Mouse (Mus musculus) myocyte (in vitro differentiated cells): ENCODE measurements around the gene Ece2. TPM values are rescaled to one million over a fixed set of nuclear protein-coding genes. Genes with fewer than 3 reads are reported as not detected.

Experiments used
- H3K27me3 ChIP-seq: one replicate; pipeline ENCODE4 v1.6.1; 2011; ENCODE audit not compliant: control insufficient read depth, insufficient read depth, insufficient read length
- H3K36me3 ChIP-seq: one replicate; pipeline ENCODE4 v1.6.1; 2011; ENCODE audit not compliant: control insufficient read depth, insufficient read depth
- H3K4me2 ChIP-seq: one replicate; pipeline ENCODE4 v1.6.1; 2011; ENCODE audit warnings: low read depth, control low read depth
- H3K4me3 ChIP-seq: one replicate; pipeline ENCODE4 v1.5.1; 2011; ENCODE audit warnings: mild to moderate bottlenecking, control low read depth, moderate library complexity
- H3K79me2 ChIP-seq: one replicate; pipeline ENCODE4 v1.6.1; 2011; ENCODE audit not compliant: control insufficient read depth, insufficient read depth
- H3ac ChIP-seq: one replicate; pipeline ENCODE4 v1.6.1; 2011; ENCODE audit not compliant: control insufficient read depth, insufficient read length
- CEBPB ChIP-seq: IDR thresholded peaks from 2 replicates; pipeline ENCODE4 v1.6.1; 2011; ENCODE audit warnings: mild to moderate bottlenecking, moderate library complexity; ENCODE audit not compliant: poor library complexity, insufficient read depth, severe bottlenecking
- E2F4 ChIP-seq: IDR thresholded peaks from one replicate; pipeline ENCODE4 v1.6.1; 2011; ENCODE audit warnings: mild to moderate bottlenecking, control low read depth, moderate library complexity; ENCODE audit not compliant: insufficient read depth
- MAX ChIP-seq: IDR thresholded peaks from one replicate; pipeline ENCODE4 v1.6.1; 2011; ENCODE audit warnings: low read depth, mild to moderate bottlenecking, control low read depth
- MYOD1 ChIP-seq, 3 experiments: IDR thresholded peaks; one replicate each; pipeline ENCODE4 v1.6.1; 2011; ENCODE audit warnings: control low read depth in 2 of 3, low read depth in 2 of 3, mild to moderate bottlenecking in 2 of 3, moderate library complexity in 1 of 3; ENCODE audit not compliant: insufficient read length in 2 of 3, control insufficient read depth in 1 of 3
- MYOG ChIP-seq, 3 experiments: IDR thresholded peaks; one replicate each; pipeline ENCODE4 v1.6.1; 2011; ENCODE audit warnings: control low read depth in 2 of 3, low read depth in 2 of 3, mild to moderate bottlenecking in 2 of 3; ENCODE audit not compliant: insufficient read length in 2 of 3, control insufficient read depth in 1 of 3, insufficient read depth in 1 of 3
- POLR2A ChIP-seq: IDR thresholded peaks from one replicate; pipeline ENCODE4 v1.6.1; 2011; ENCODE audit warnings: low read depth, mild to moderate bottlenecking, control low read depth, moderate library complexity; ENCODE audit not compliant: insufficient read length
- POLR2AphosphoS2 ChIP-seq: IDR thresholded peaks from one replicate; pipeline ENCODE4 v1.6.1; 2011; ENCODE audit warnings: low read depth, control low read depth; ENCODE audit not compliant: insufficient read length
- REST ChIP-seq: IDR thresholded peaks from one replicate; pipeline ENCODE4 v1.6.1; 2011; ENCODE audit warnings: mild to moderate bottlenecking, control low read depth, moderate library complexity; ENCODE audit not compliant: insufficient read depth, insufficient read length
- SRF ChIP-seq: IDR thresholded peaks from one replicate; pipeline ENCODE4 v1.6.1; 2011; ENCODE audit warnings: low read depth; ENCODE audit not compliant: control insufficient read depth, insufficient read length
- TCF12 ChIP-seq: IDR thresholded peaks from one replicate; pipeline ENCODE4 v1.6.1; 2011; ENCODE audit warnings: mild to moderate bottlenecking, control low read depth; ENCODE audit not compliant: poor library complexity, insufficient read depth, severe bottlenecking
- TCF3 ChIP-seq: IDR thresholded peaks from one replicate; pipeline ENCODE4 v1.6.1; 2011; ENCODE audit warnings: low read depth, control low read depth; ENCODE audit not compliant: insufficient read length
- USF1 ChIP-seq: IDR thresholded peaks from one replicate; pipeline ENCODE4 v1.6.1; 2011; ENCODE audit warnings: low read depth, mild to moderate bottlenecking, control low read depth, moderate library complexity
- polyA plus RNA-seq: library from polyadenylated mRNA; unstranded; fragments of >200 nt; fragmentation: generic; extraction: Trizol; gene quantifications from one replicate; pipeline ENCODE4 v1.2.1, GENCODE M21; 2012; ENCODE audit warnings: missing spikeins

Gene Ece2
- polyA plus RNA-seq, 1 experiment, result 2.6 TPM

- Histone ChIP-seq H3K79me2 (no peaks in the 10 kb centered on the region), H3K36me3 (no peaks in the 10 kb centered on the region), H3ac (peak overlapping the region; percentile 66), H3K27me3 (no peaks in the 10 kb centered on the region), H3K4me3 (peak overlapping the region; percentile 43), H3K4me2 (peak overlapping the region; percentile 86)
- TF ChIP-seq MYOG (IDR thresholded peaks at IDR 0.05; ENCODE audit: control insufficient read depth in 1 of 3, insufficient read depth in 1 of 3, insufficient read length in 2 of 3, low read depth in 2 of 3) (peak in 2 of 3 experiments; percentile 89 to 91), MAX (no peak), SRF (no peak), E2F4 (no peak), POLR2A (no peak), TCF3 (peak; percentile 17), USF1 (no peak), CEBPB (no peak), TCF12 (no peak), REST (no peak), MYOD1 (IDR thresholded peaks at IDR 0.05; ENCODE audit: control insufficient read depth in 1 of 3, insufficient read length in 2 of 3, low read depth in 2 of 3) (peak in 2 of 3 experiments; percentile 70 to 80), POLR2AphosphoS2 (peak; percentile 20)
These were observed 8.9 kb upstream of the Ece2 start for GRCm38 (mm10) chr16:20620751-20621190.

- Histone ChIP-seq H3K36me3 (no peaks in the 10 kb centered on the region), H3K27me3 (no peaks in the 10 kb centered on the region), H3ac (peak within 1 kb of the TSS; percentile 66), H3K4me2 (peak within 1 kb of the TSS; percentile 99), H3K4me3 (peak within 1 kb of the TSS; percentile 43), H3K79me2 (no peaks in the 10 kb centered on the region)
- TF ChIP-seq POLR2A, result peak; percentile 24
- no peak for TF ChIP-seq USF1
These were observed 8.2 kb upstream of the Ece2 start, which contains the start of gene Camk2n2 for GRCm38 (mm10) chr16:20621191-20621990. TSS of gene Camk2n2 (minus strand) at chr16:20621287.

- Histone ChIP-seq H3K79me2 (no peaks in the 10 kb centered on the region), H3K27me3 (no peaks in the 10 kb centered on the region), H3K4me3 (peak overlapping the region; percentile 43), H3K36me3 (no peaks in the 10 kb centered on the region), H3K4me2 (peak overlapping the region; percentile 99), H3ac (peak overlapping the region; percentile 66)
- TF ChIP-seq POLR2AphosphoS2 (peak; percentile 55), MYOG (IDR thresholded peaks at IDR 0.05; ENCODE audit: control insufficient read depth in 1 of 3, insufficient read depth in 1 of 3, insufficient read length in 2 of 3, low read depth in 2 of 3) (no peak), REST (no peak), CEBPB (peak; percentile 84), MYOD1 (IDR thresholded peaks at IDR 0.05; ENCODE audit: control insufficient read depth in 1 of 3, insufficient read length in 2 of 3, low read depth in 2 of 3) (no peak)
These were observed 7.5 kb upstream of the Ece2 start for GRCm38 (mm10) chr16:20621991-20622685.

- no peak overlapping the region for H3ac ChIP-seq
- H3K79me2 ChIP-seq, result no peaks in the 10 kb centered on the region
- H3K36me3 ChIP-seq, result no peaks in the 10 kb centered on the region
- no peak overlapping the region for H3K4me3 ChIP-seq
- TF ChIP-seq POLR2A, result no peak
- no peaks in the 10 kb centered on the region for H3K27me3 ChIP-seq
- H3K4me2 ChIP-seq, result no peak overlapping the region
These were observed 6.4 kb upstream of the Ece2 start for GRCm38 (mm10) chr16:20623211-20623610.

GRCm38 (mm10) chr16:20628871-20629391 lies 697 bp upstream of the Ece2 start:
- Histone ChIP-seq H3ac (no peak overlapping the region), H3K36me3 (no peaks in the 10 kb centered on the region), H3K4me2 (peak overlapping the region; percentile 78), H3K4me3 (peak overlapping the region; percentile 34), H3K79me2 (no peaks in the 10 kb centered on the region), H3K27me3 (no peaks in the 10 kb centered on the region)
- TF ChIP-seq SRF (no peak), MYOG (IDR thresholded peaks at IDR 0.05; ENCODE audit: control insufficient read depth in 1 of 3, insufficient read depth in 1 of 3, insufficient read length in 2 of 3, low read depth in 2 of 3) (no peak), REST (no peak), POLR2AphosphoS2 (no peak), MYOD1 (IDR thresholded peaks at IDR 0.05; ENCODE audit: control insufficient read depth in 1 of 3, insufficient read length in 2 of 3, low read depth in 2 of 3) (no peak), TCF3 (no peak), USF1 (no peak), E2F4 (no peak), CEBPB (no peak), MAX (no peak), TCF12 (no peak), POLR2A (no peak)
